Mouse (Mus musculus): ENCODE results near the gene Hic1.

DNA sequence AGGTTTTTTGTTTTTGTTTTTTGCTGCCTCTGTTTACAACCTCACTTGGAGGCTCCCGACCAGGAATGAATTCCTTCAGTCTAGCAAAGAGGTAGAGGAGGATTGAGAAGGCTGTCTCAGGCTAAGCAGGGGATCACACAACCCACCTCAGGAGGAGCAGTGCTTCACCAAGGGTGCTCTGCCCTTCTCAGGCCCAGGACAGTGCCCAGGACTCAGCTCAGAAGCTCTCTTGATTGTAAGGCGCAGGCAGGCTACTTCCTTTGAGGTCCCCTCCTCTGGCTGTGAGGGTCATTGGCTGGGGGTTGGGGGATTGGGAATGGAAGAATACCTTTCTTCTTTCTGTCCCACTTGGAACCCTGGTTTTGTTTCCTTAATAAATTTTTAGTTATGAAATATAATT is 5.3 kb downstream of the Hic1 start:
- TF ChIP-seq CTCF (IDR thresholded peaks at IDR 0.05; ENCODE audit: low read depth, low read length) (no peak), EP300 (IDR thresholded peaks at IDR 0.05; ENCODE audit: insufficient read depth, low read depth, low read length) (no peak), POLR2A (IDR thresholded peaks at IDR 0.05; ENCODE audit: insufficient read depth, low read length) (no peak)
